Mouse (Mus musculus) ES-E14 (cell line): ENCODE measurements around the gene Pabpn1.

Experiments used
- CHD2 ChIP-seq: IDR thresholded peaks from 2 replicates; pipeline ENCODE4 v1.6.1; 2014; ENCODE audit warnings: mild to moderate bottlenecking, low read depth, low read length, inconsistent platforms
- HCFC1 ChIP-seq: IDR thresholded peaks from 2 replicates; pipeline ENCODE4 v1.6.1; 2012; ENCODE audit warnings: low read length, inconsistent platforms, borderline replicate concordance; ENCODE audit not compliant: insufficient read depth
- MAFK ChIP-seq: IDR thresholded peaks from 2 replicates; pipeline ENCODE4 v1.6.1; 2014; ENCODE audit warnings: mild to moderate bottlenecking, low read depth, low read length, inconsistent platforms; ENCODE audit not compliant: insufficient read depth
- ZC3H11A ChIP-seq: IDR thresholded peaks from 2 replicates; pipeline ENCODE4 v1.6.1; 2012; ENCODE audit warnings: low read depth, mild to moderate bottlenecking, inconsistent platforms, low read length, borderline replicate concordance

DNA sequence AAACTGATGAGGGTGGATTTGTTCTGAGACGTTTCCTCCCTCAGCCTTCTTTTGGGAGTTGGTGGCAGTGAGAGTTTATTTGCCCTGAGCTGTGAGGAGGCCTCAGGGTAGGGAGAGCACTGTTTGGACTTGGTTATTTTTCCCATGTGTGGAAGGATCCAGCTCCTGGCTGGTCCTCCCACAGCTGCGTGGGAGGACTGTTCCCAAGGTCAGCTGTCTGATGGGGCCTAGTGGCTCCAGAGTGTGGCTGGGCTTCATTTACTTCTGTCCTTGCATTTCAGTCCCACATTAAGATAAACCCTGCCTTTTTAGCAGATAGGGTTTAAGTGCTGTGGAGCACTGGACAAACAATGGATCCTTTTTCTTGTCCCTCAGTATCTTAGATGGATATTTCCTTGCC, 5.1 kb downstream of the Pabpn1 start:
- no peak for TF ChIP-seq ZC3H11A
- no peak for TF ChIP-seq CHD2
- no peak for TF ChIP-seq MAFK
- no peak for TF ChIP-seq HCFC1
